Mouse (Mus musculus): Measurements from ENCODE around the gene Ubp1. TPM values are rescaled to one million over a fixed set of nuclear protein-coding genes. Genes with fewer than 3 reads are reported as not detected.

Ubp1 gene
- total and polyA plus RNA-seq, 2 experiments from 2014 or later = 19.8 to 59.3 TPM

- Histone ChIP-seq H3K9me3 (ENCODE audit: low read length) (no peaks in the 10 kb centered on the region), H3K9ac (replicated peaks; ENCODE audit: low read length) (no peak overlapping the region), H3K4me2 (ENCODE audit: low read depth, low read length) (no peak overlapping the region), H3K4me3 (ENCODE audit: low read length) (no peak overlapping the region), H3K4me1 (ENCODE audit: insufficient read depth, low read length) (peaks cover 7% of the 10 kb centered on the region; the same call in 1 of the 2 replicates), H3K27me3 (ENCODE audit: insufficient read depth, low read length) (no peaks in the 10 kb centered on the region), H3K36me3 (ENCODE audit: insufficient read depth, low read length) (peaks cover 19% of the 10 kb centered on the region; the same call in 1 of the 2 replicates), H3K27ac (peak overlapping the region; percentile 74)
- ATAC-seq (peak; percentile 81), DNase-seq (ENCODE audit: low spot score) (peak; percentile 71)
- TF ChIP-seq CTCF (IDR thresholded peaks at IDR 0.05; ENCODE audit: low read depth) = no peak
- WGBS = 13% methylated on average over 16 of the region's 16 CpGs
These were observed 50.6 kb downstream of the Ubp1 start for GRCm38 (mm10) chr9:113981099-113981880.

- no peak for ATAC-seq
- Histone ChIP-seq H3K36me3 (ENCODE audit: insufficient read depth, low read length) (peaks cover 9% of the 10 kb centered on the region; the same call in 1 of the 2 replicates), H3K9ac (replicated peaks; ENCODE audit: low read length) (no peak overlapping the region), H3K27me3 (ENCODE audit: insufficient read depth, low read length) (no peaks in the 10 kb centered on the region), H3K4me3 (ENCODE audit: low read length) (no peak overlapping the region), H3K4me2 (ENCODE audit: low read depth, low read length) (no peak overlapping the region), H3K27ac (no peak overlapping the region; the same call in 1 of the 2 replicates), H3K4me1 (ENCODE audit: insufficient read depth, low read length) (peaks cover 7% of the 10 kb centered on the region; the same call in 1 of the 2 replicates), H3K9me3 (ENCODE audit: low read length) (no peaks in the 10 kb centered on the region)
- whole genome bisulfite sequencing = 94% methylated on average over 2 of the region's 2 CpGs
- no peak for TF ChIP-seq CTCF (IDR thresholded peaks at IDR 0.05; ENCODE audit: low read depth)
- no peak for DNase-seq (ENCODE audit: low spot score)
These were observed 51.7 kb downstream of the Ubp1 start for GRCm38 (mm10) chr9:113982451-113982850.

GRCm38 (mm10) chr9:113982883-113983670 is 52.3 kb downstream of the Ubp1 start:
- no peak overlapping the region for H3K4me2 ChIP-seq (ENCODE audit: low read depth, low read length)
- 84% methylated on average over 11 of the region's 11 CpGs for WGBS
- peaks cover 7% of the 10 kb centered on the region; the same call in 1 of the 2 replicates for H3K4me1 ChIP-seq (ENCODE audit: insufficient read depth, low read length)
- ATAC-seq = no peak
- peaks cover 7% of the 10 kb centered on the region; the same call in 1 of the 2 replicates for H3K36me3 ChIP-seq (ENCODE audit: insufficient read depth, low read length)
- DNase-seq (ENCODE audit: low spot score) = no peak
- H3K4me3 ChIP-seq (ENCODE audit: low read length) = no peak overlapping the region
- H3K27me3 ChIP-seq (ENCODE audit: insufficient read depth, low read length) = no peaks in the 10 kb centered on the region
- H3K27ac ChIP-seq = no peak overlapping the region
- no peak overlapping the region for H3K9ac ChIP-seq (replicated peaks; ENCODE audit: low read length)
- no peaks in the 10 kb centered on the region for H3K9me3 ChIP-seq (ENCODE audit: low read length)
- TF ChIP-seq CTCF (IDR thresholded peaks at IDR 0.05; ENCODE audit: low read depth) = no peak

DNA sequence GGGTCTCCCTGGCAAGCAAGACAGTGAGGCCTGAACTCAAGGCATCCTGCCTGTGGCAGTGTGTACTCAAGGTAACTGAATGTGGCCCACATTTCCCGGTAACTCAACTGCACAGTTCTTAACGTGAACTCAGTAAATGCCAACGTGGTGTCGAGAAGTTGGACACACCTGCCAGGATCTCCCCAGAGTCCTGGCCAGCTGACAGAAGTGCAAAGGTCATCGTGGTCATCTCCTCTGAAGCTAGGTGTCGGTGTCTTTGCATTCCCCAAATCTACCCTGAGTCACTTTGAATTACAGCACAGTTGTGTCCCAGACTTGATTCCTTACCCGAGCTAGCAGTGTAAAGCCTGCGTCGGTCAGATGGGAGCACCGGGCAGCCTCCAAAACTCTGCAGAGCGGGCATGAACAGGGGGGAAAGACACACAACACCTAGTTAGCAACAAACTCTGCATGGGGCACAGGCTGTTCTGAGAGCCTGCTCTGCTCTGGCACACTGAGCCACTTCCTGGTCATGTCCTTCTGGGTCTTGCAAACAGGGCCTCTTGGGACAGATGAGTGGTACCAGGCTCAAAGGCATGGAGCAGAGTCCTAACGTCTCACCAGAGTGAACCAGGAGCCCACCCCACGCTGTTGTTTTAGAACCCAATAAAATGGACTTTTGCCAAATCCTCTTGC is 54.3 kb downstream of the Ubp1 start:
- 77% methylated on average over 13 of the region's 13 CpGs for WGBS
- H3K36me3 ChIP-seq (ENCODE audit: insufficient read depth, low read length) = no peaks in the 10 kb centered on the region; the same call in 1 of the 2 replicates
- no peaks in the 10 kb centered on the region for H3K27me3 ChIP-seq (ENCODE audit: insufficient read depth, low read length)
- TF ChIP-seq CTCF (IDR thresholded peaks at IDR 0.05; ENCODE audit: low read depth) = no peak
- ATAC-seq = no peak
- H3K4me2 ChIP-seq (ENCODE audit: low read depth, low read length) = no peak overlapping the region
- H3K4me1 ChIP-seq (ENCODE audit: insufficient read depth, low read length) = peaks cover 7% of the 10 kb centered on the region; the same call in 1 of the 2 replicates
- no peak overlapping the region for H3K9ac ChIP-seq (replicated peaks; ENCODE audit: low read length)
- no peak for DNase-seq (ENCODE audit: low spot score)
- no peak overlapping the region for H3K27ac ChIP-seq
- no peak overlapping the region for H3K4me3 ChIP-seq (ENCODE audit: low read length)
- no peaks in the 10 kb centered on the region for H3K9me3 ChIP-seq (ENCODE audit: low read length)

DNA sequence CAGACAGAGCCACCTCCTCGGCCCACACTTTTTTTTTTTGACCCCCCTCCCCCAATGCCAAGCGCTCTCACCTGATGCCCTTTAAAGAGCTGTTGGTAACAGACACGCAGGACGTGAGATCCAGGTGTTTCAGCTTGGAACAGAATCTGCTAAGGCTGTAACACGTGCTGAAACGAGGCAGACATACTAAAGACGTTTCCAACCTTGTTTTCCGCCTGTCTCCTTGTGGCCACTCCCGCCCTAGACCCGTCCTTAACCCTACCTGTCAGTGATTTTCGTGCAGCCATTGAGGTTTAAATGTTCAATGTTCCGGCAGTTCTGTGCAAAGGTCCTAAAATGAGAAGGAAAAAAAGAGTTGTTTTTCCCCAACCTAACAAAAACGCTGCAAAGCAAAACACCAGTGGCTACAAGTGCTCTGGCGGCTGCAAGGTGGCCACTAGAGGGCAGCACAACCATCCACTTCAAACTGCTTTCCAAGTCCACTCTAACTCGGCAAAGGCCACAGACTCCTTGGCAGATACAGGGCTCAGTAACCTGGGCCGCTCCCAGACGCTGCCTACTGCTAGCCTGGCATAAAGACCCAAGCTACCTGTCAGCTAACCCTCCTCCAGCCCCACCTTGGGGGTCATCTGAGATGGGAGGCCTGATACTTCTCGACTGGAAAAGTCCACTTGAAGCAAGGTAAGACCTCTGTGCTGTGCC is 60.0 kb downstream of the Ubp1 start:
- Histone ChIP-seq H3K27me3 (ENCODE audit: insufficient read depth, low read length) (no peaks in the 10 kb centered on the region), H3K4me3 (ENCODE audit: low read length) (no peak overlapping the region), H3K9ac (replicated peaks; ENCODE audit: low read length) (no peak overlapping the region), H3K9me3 (ENCODE audit: low read length) (no peaks in the 10 kb centered on the region), H3K4me2 (ENCODE audit: low read depth, low read length) (peak overlapping the region; percentile 34; the same call in 1 of the 2 replicates), H3K36me3 (ENCODE audit: insufficient read depth, low read length) (no peaks in the 10 kb centered on the region; the same call in 1 of the 2 replicates), H3K4me1 (ENCODE audit: insufficient read depth, low read length) (no peaks in the 10 kb centered on the region), H3K27ac (no peak overlapping the region)
- peak; percentile 93 for DNase-seq (ENCODE audit: low spot score)
- ATAC-seq = peak; percentile 86
- TF ChIP-seq CTCF (IDR thresholded peaks at IDR 0.05; ENCODE audit: low read depth) = peak; percentile 94
- WGBS = 28% methylated on average over 18 of the region's 18 CpGs

GRCm38 (mm10) chr9:113992810-113993209 is 62.1 kb downstream of the Ubp1 start:
- H3K9me3 ChIP-seq (ENCODE audit: low read length) = no peaks in the 10 kb centered on the region
- no peaks in the 10 kb centered on the region for H3K4me1 ChIP-seq (ENCODE audit: insufficient read depth, low read length)
- H3K4me3 ChIP-seq (ENCODE audit: low read length) = no peak overlapping the region
- no peak for TF ChIP-seq CTCF (IDR thresholded peaks at IDR 0.05; ENCODE audit: low read depth)
- ATAC-seq (no peak), DNase-seq (ENCODE audit: low spot score) (no peak)
- WGBS = 92% methylated on average over 7 of the region's 7 CpGs
- no peak overlapping the region for H3K4me2 ChIP-seq (ENCODE audit: low read depth, low read length)
- no peak overlapping the region for H3K27ac ChIP-seq
- H3K27me3 ChIP-seq (ENCODE audit: insufficient read depth, low read length) = no peaks in the 10 kb centered on the region
- H3K36me3 ChIP-seq (ENCODE audit: insufficient read depth, low read length) = 0 out of 2 replicates have a peak, but pooled peaks cover 2% of the 10 kb centered on the region
- no peak overlapping the region for H3K9ac ChIP-seq (replicated peaks; ENCODE audit: low read length)
